Mouse (Mus musculus) cortical plate, adult 2 months (tissue): Measurements from ENCODE around the gene Scn8a.

Experiments used
- CTCF ChIP-seq: fragments of 200-500 bp; IDR thresholded peaks from 2 replicates; pipeline ENCODE4 v1.5.1; 2011; ENCODE audit warnings: mild to moderate bottlenecking, control low read depth, low read length; ENCODE audit not compliant: insufficient read depth; ENCODE audit errors: extremely low read depth
- POLR2A ChIP-seq: fragments of 200-500 bp; IDR thresholded peaks from 2 replicates; pipeline ENCODE4 v1.6.1; 2011; ENCODE audit warnings: mild to moderate bottlenecking, low read length, control low read depth; ENCODE audit not compliant: insufficient read depth; ENCODE audit errors: extremely low read depth

DNA sequence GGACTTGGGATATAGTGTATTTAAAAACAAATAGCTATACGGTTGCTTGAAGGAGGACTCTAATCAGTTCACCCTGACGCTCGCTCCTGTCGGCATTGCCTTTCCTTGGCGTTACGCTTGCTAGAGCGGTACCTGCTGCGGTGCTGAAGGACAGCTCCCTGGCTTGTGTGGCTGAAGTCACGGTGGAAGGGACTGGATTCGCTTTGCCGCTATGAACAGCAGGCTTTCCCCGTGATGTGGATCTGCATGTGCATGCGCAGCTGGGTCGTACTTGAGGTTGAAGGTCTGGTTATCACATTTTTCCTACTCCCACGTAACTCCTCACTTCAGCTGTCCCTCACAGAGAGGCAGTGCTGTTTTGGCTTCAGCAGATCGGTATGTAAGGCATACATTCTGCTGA lies 3.5 kb downstream of the Scn8a start:
- TF ChIP-seq CTCF (no peak), POLR2A (peak; percentile 78; the same call in 1 of the 2 replicates)
